Comparison of ENCODE assay signal across 7 mouse cellular contexts in the genomic region with DNA sequence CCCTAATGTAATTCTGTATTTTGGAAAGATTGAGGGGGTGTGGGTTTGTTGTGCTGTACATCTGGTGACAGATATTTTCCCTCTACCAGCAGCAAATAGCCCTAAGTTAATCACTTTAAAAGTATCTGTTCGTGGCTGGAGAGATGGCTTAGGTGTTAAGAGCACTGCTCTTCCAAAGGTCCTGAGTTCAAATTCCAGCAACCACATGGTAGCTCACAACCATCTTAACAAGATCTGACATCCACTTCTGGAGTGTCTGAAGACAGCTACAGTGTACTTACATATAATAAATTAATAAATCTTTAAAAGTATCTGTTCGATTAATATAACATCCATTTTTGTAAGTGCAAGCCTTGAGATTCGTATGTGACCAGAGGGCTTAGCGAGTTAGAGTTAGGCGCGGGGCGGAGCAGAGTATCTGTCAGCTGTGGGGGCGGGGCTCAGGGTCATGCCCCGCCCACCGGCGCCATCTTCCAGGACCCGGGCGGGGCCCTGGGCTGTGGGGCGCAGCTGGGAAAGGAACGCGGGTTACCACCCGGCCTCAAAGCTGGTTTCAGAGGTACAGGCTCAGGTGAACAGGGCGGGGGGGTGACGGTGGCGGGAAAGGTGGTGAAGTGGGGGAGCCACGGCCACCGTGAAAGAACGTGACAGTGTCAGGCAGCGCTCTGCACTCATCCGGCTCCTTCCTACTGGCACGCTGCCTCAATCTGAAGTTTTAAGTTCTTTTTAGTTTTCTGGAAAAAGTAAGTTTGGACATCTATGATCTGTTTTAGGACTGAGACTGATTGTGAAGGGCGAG. TPM values are rescaled to one million over a fixed set of nuclear protein-coding genes. Genes with fewer than 3 reads are reported as not detected.
DNase-seq lines count a peak whose midpoint lies in the region; ATAC-seq lines count a peak whose summit lies in the region.

Rit1 (plus strand) TSS at position 440 of the 799 bp plus-strand sequence.

- no peaks in the 10 kb centered on the region for H3K27me3 ChIP-seq in embryonic facial prominence, embryonic 10.5 days (replicated peaks; ENCODE audit: low read depth, poor library complexity, severe bottlenecking)
- H3K27me3 ChIP-seq in limb, embryonic 10.5 days (ENCODE audit: low read depth, poor library complexity, severe bottlenecking) = no peaks in the 10 kb centered on the region
- H3K27me3 ChIP-seq in midbrain, embryonic 13.5 days = no peaks in the 10 kb centered on the region

- peaks cover 61% of the 10 kb centered on the region for H3K36me3 ChIP-seq in embryonic facial prominence, embryonic 10.5 days (replicated peaks)
- peaks cover 58% of the 10 kb centered on the region for H3K36me3 ChIP-seq in limb, embryonic 10.5 days
- peaks cover 44% of the 10 kb centered on the region for H3K36me3 ChIP-seq in midbrain, embryonic 13.5 days

- H3K4me1 ChIP-seq in embryonic facial prominence, embryonic 10.5 days = peaks cover 15% of the 10 kb centered on the region
- H3K4me1 ChIP-seq in limb, embryonic 10.5 days = peaks cover 12% of the 10 kb centered on the region
- H3K4me1 ChIP-seq in midbrain, embryonic 13.5 days (replicated peaks) = peaks cover 26% of the 10 kb centered on the region

- ATAC-seq in granulocyte monocyte progenitor cell, adult 5-6 weeks (replicated peaks; ENCODE audit: poor library complexity, severe bottlenecking) = peak; percentile 92
- ATAC-seq in midbrain, embryonic 13.5 days = peak; percentile 95

- WGBS in embryonic facial prominence, embryonic 10.5 days = 3% methylated on average over 27 of the region's 27 CpGs
- WGBS in limb, embryonic 10.5 days = 3% methylated on average over 27 of the region's 27 CpGs
- WGBS in midbrain, embryonic 13.5 days = 2% methylated on average over 27 of the region's 27 CpGs

- DNase-seq in adrenal gland, postnatal 10 days = peak; percentile 93
- DNase-seq in embryonic facial prominence, embryonic 10.5 days (ENCODE audit: low spot score) = peak; percentile 90
- DNase-seq in kidney, adult 11 months = peak; percentile 81
- peak; percentile 92 for DNase-seq in limb, embryonic 10.5 days (ENCODE audit: low spot score)
- peak; percentile 80 for DNase-seq in spleen, adult 12 weeks (ENCODE audit: low spot score)

- H3K9me3 ChIP-seq in embryonic facial prominence, embryonic 10.5 days = no peaks in the 10 kb centered on the region
- H3K9me3 ChIP-seq in limb, embryonic 10.5 days (replicated peaks) = no peaks in the 10 kb centered on the region
- H3K9me3 ChIP-seq in midbrain, embryonic 13.5 days = no peaks in the 10 kb centered on the region

- peak within 1 kb of the TSS; percentile 74 for H3K4me2 ChIP-seq in midbrain, embryonic 13.5 days (replicated peaks)

- peak within 1 kb of the TSS; percentile 68 for H3K9ac ChIP-seq in midbrain, embryonic 13.5 days (replicated peaks)

- peak within 1 kb of the TSS; percentile 62 for H3K4me3 ChIP-seq in embryonic facial prominence, embryonic 10.5 days
- peak within 1 kb of the TSS; percentile 76 for H3K4me3 ChIP-seq in limb, embryonic 10.5 days
- peak within 1 kb of the TSS; percentile 60 for H3K4me3 ChIP-seq in midbrain, embryonic 13.5 days (replicated peaks)

- peak within 1 kb of the TSS; percentile 78 for H3K27ac ChIP-seq in embryonic facial prominence, embryonic 10.5 days (replicated peaks)
- peak within 1 kb of the TSS; percentile 77 for H3K27ac ChIP-seq in limb, embryonic 10.5 days
- H3K27ac ChIP-seq in midbrain, embryonic 13.5 days = peak within 1 kb of the TSS; percentile 40; the same call in 1 of the 2 replicates

RNA-seq across cellular contexts. Expression of gene Rit1, which starts in this region (rescaled TPM):
- total RNA-seq in adrenal gland, postnatal 10 days (2021) = 10 to 100 TPM; 39.0 to 44.9 TPM
- polyA plus RNA-seq in embryonic facial prominence, embryonic 10.5 days (2016; fragmentation: Nextera tagmentation; extraction: Ambion mirVana) = 32.9 and 33.4 TPM in 2 replicates
- total RNA-seq in granulocyte monocyte progenitor cell, adult 5-6 weeks (2014; fragmentation: Nextera tagmentation) = 17.5 and 20.5 TPM in 2 replicates
- total RNA-seq in granulocyte monocyte progenitor cell, adult 5-6 weeks (2017) = 20.0 and 26.5 TPM in 2 replicates
- 26.8 and 28.4 TPM in 2 replicates for polyA plus RNA-seq in limb, embryonic 10.5 days (2016; fragmentation: Nextera tagmentation; extraction: Ambion mirVana)
- polyA plus RNA-seq in midbrain, embryonic 13.5 days (2015; fragmentation: Nextera tagmentation; extraction: Ambion mirVana) = 51.1 and 52.1 TPM in 2 replicates

Comparison
In these comparisons a context has a peak if more than half of its experiments do, and no peak if none do; other contexts are left out.
1. Peak in every context shown above with its lines: DNase-seq, ATAC-seq, H3K4me3 ChIP-seq and H3K27ac ChIP-seq.